Mouse (Mus musculus): ENCODE measurements around the gene Scn1b. TPM values are rescaled to one million over a fixed set of nuclear protein-coding genes. Genes with fewer than 3 reads are reported as not detected.
A peak's percentile ranks its signal among the peaks of the same experiment; 100 is the strongest.

Scn1b gene
- total RNA-seq, 2 experiments from 2014 or later = 585 to 611 TPM

GRCm38 (mm10) chr7:31086175-31086755, 40.5 kb downstream of the Scn1b start:
- no peak for TF ChIP-seq CTCF (conservative IDR thresholded peaks at IDR 0.05)
- H3K4me3 ChIP-seq = no peak overlapping the region
- no peak for DNase-seq (ENCODE audit: low spot score in 2 of 2)
- H3K27ac ChIP-seq = peak overlapping the region; percentile 90

GRCm38 (mm10) chr7:31085171-31085570, 41.6 kb downstream of the Scn1b start:
- Histone ChIP-seq H3K4me3 (no peak overlapping the region), H3K27ac (peak overlapping the region; percentile 90)
- no peak for TF ChIP-seq CTCF (conservative IDR thresholded peaks at IDR 0.05)
- DNase-seq (ENCODE audit: low spot score in 2 of 2) = peak; percentile 39 to 72

GRCm38 (mm10) chr7:31084140-31084539, 42.7 kb downstream of the Scn1b start:
- DNase-seq (ENCODE audit: low spot score in 2 of 2) = no peak
- Histone ChIP-seq H3K27ac (peak overlapping the region; percentile 90), H3K4me3 (no peak overlapping the region)
- no peak for TF ChIP-seq CTCF (conservative IDR thresholded peaks at IDR 0.05)

GRCm38 (mm10) chr7:31082831-31083588, 43.8 kb downstream of the Scn1b start:
- peak overlapping the region; percentile 90 for H3K27ac ChIP-seq
- no peak for TF ChIP-seq CTCF (conservative IDR thresholded peaks at IDR 0.05)
- no peak for DNase-seq (ENCODE audit: low spot score in 2 of 2)
- no peak overlapping the region for H3K4me3 ChIP-seq

- no peak for TF ChIP-seq CTCF (conservative IDR thresholded peaks at IDR 0.05)
- H3K27ac ChIP-seq = peak overlapping the region; percentile 90; the same call in 1 of the 2 replicates
- no peak for DNase-seq (ENCODE audit: low spot score in 2 of 2)
- H3K4me3 ChIP-seq = no peak overlapping the region
Observed at GRCm38 (mm10) chr7:31082106-31082505, 44.7 kb downstream of the Scn1b start.

- no peak overlapping the region for H3K4me3 ChIP-seq
- DNase-seq (ENCODE audit: low spot score in 2 of 2) = no peak
- peak overlapping the region; percentile 48; the same call in 1 of the 2 replicates for H3K27ac ChIP-seq
- TF ChIP-seq CTCF (conservative IDR thresholded peaks at IDR 0.05) = no peak
Observed at GRCm38 (mm10) chr7:31081106-31081505, 45.7 kb downstream of the Scn1b start.

- DNase-seq (ENCODE audit: low spot score in 2 of 2) = no peak
- Histone ChIP-seq H3K4me3 (no peak overlapping the region), H3K27ac (peak overlapping the region; percentile 48)
- TF ChIP-seq CTCF (conservative IDR thresholded peaks at IDR 0.05) = no peak
Observed at GRCm38 (mm10) chr7:31080611-31081010, 46.2 kb downstream of the Scn1b start.

- Histone ChIP-seq H3K27ac (peak overlapping the region; percentile 65; the same call in 1 of the 2 replicates), H3K4me3 (no peak overlapping the region)
- DNase-seq (ENCODE audit: low spot score in 2 of 2) = no peak
- TF ChIP-seq CTCF (conservative IDR thresholded peaks at IDR 0.05) = no peak
Observed at GRCm38 (mm10) chr7:31079670-31080069, 47.1 kb downstream of the Scn1b start.

GRCm38 (mm10) chr7:31077885-31078445, 48.8 kb downstream of the Scn1b start:
- peak; percentile 62 to 71 for DNase-seq (ENCODE audit: low spot score in 2 of 2)
- Histone ChIP-seq H3K27ac (peak overlapping the region; percentile 90), H3K4me3 (no peak overlapping the region)
- TF ChIP-seq CTCF (conservative IDR thresholded peaks at IDR 0.05) = peak; percentile 93

GRCm38 (mm10) chr7:31077470-31077869, 49.3 kb downstream of the Scn1b start:
- peak overlapping the region; percentile 90 for H3K27ac ChIP-seq
- no peak for TF ChIP-seq CTCF (conservative IDR thresholded peaks at IDR 0.05)
- no peak overlapping the region for H3K4me3 ChIP-seq
- DNase-seq (ENCODE audit: low spot score in 2 of 2) = peak; percentile 53 to 77

GRCm38 (mm10) chr7:31076492-31076891, 50.3 kb downstream of the Scn1b start, which contains the start of gene Fxyd3:
Gene Fxyd3, minus strand, starts transcription at chr7:31076704.
- no peak for TF ChIP-seq CTCF (conservative IDR thresholded peaks at IDR 0.05)
- H3K27ac ChIP-seq = peak within 1 kb of the TSS; percentile 90

GRCm38 (mm10) chr7:31074713-31075069, 52.1 kb downstream of the Scn1b start:
- H3K4me3 ChIP-seq = no peak overlapping the region
- peak; percentile 61 to 71 for DNase-seq (ENCODE audit: low spot score in 2 of 2)
- H3K27ac ChIP-seq = 0 out of 2 replicates have a peak overlapping the region, but pooled peaks have one; percentile 19
- no peak for TF ChIP-seq CTCF (conservative IDR thresholded peaks at IDR 0.05)

More at GRCm38 (mm10) chr7:31076492-31076891, 50.3 kb downstream of the Scn1b start, which contains the start of gene Fxyd3:
- H3K4me3 ChIP-seq = no peak within 1 kb of the TSS
- DNase-seq (ENCODE audit: low spot score in 2 of 2) = no peak

- no peak for TF ChIP-seq CTCF (conservative IDR thresholded peaks at IDR 0.05)
- Histone ChIP-seq H3K27ac (peak overlapping the region; percentile 80), H3K4me3 (no peak overlapping the region)
- no peak for DNase-seq (ENCODE audit: low spot score in 2 of 2)
Observed at GRCm38 (mm10) chr7:31074061-31074712, 52.6 kb downstream of the Scn1b start.
